Mouse (Mus musculus) kidney, adult 2 months (tissue): ENCODE measurements around the gene Rnf157. TPM values are rescaled to one million over a fixed set of nuclear protein-coding genes. Genes with fewer than 3 reads are reported as not detected.

Experiments used
- DNase-seq: peaks from one replicate; pipeline ENCODE4 v3.0.0; 2021
- H3K27ac ChIP-seq: fragments of 200-500 bp; 2 replicates; pipeline ENCODE4 v1.5.1; 2012; ENCODE audit warnings: low read depth, low read length, control low read depth, inconsistent platforms; ENCODE audit not compliant: insufficient read depth
- H3K27me3 ChIP-seq: fragments of 200-500 bp; replicated peaks from 2 replicates; pipeline ENCODE4 v1.6.1; 2012; ENCODE audit warnings: mild to moderate bottlenecking, moderate library complexity, low read length, inconsistent platforms; ENCODE audit not compliant: control insufficient read depth, insufficient read depth
- H3K36me3 ChIP-seq: fragments of 200-500 bp; 2 replicates; pipeline ENCODE4 v1.6.1; 2012; ENCODE audit warnings: mild to moderate bottlenecking, moderate library complexity, low read length, inconsistent platforms; ENCODE audit not compliant: control insufficient read depth, insufficient read depth
- H3K4me1 ChIP-seq: fragments of 200-500 bp; 2 replicates; pipeline ENCODE4 v1.6.1; 2011; ENCODE audit warnings: low read length; ENCODE audit not compliant: control insufficient read depth, insufficient read depth
- H3K4me3 ChIP-seq: fragments of 200-500 bp; 2 replicates; pipeline ENCODE4 v1.5.1; 2011; ENCODE audit warnings: mild to moderate bottlenecking, low read depth, low read length, control low read depth; ENCODE audit not compliant: insufficient read depth
- CTCF ChIP-seq: fragments of 200-500 bp; conservative IDR thresholded peaks from 2 replicates; pipeline ENCODE4 v1.5.1; 2011; ENCODE audit warnings: low read depth, mild to moderate bottlenecking, control low read depth, low read length, moderate library complexity, mixed read lengths; ENCODE audit not compliant: insufficient read depth, insufficient read length
- POLR2A ChIP-seq: fragments of 200-500 bp; IDR thresholded peaks from one replicate; pipeline ENCODE4 v1.6.1; 2011; ENCODE audit warnings: low read depth, low read length, control low read depth
- WGBS: fragments of 180-500 bp; shearing (Covaris S2); methylation state at CpG from one replicate; pipeline ENCODE4 v1.1.7; 2018; 5-methylcytosine and 5-hydroxymethylcytosine counted together
- polyA plus RNA-seq: library from polyadenylated mRNA; depleted of rRNA; stranded (reverse); fragments of >200 nt; gene quantifications from 2 replicates; pipeline ENCODE4 v1.2.3, GENCODE M21; 2012

The Rnf157 gene
- polyA plus RNA-seq, 1 experiment = 2.9 TPM

GRCm38 (mm10) chr11:116371894-116372450 lies 40.9 kb downstream of the Rnf157 start:
- WGBS = 96% methylated on average over 4 of the region's 4 CpGs
- no peaks in the 10 kb centered on the region for H3K4me1 ChIP-seq
- no peaks in the 10 kb centered on the region for H3K27me3 ChIP-seq
- no peak overlapping the region for H3K27ac ChIP-seq
- no peaks in the 10 kb centered on the region for H3K36me3 ChIP-seq
- H3K4me3 ChIP-seq = no peak overlapping the region
- TF ChIP-seq POLR2A (no peak), CTCF (no peak)
- DNase-seq = no peak

GRCm38 (mm10) chr11:116369633-116370032 lies 43.2 kb downstream of the Rnf157 start:
- 66% methylated on average over 5 of the region's 5 CpGs for WGBS
- DNase-seq = peak; percentile 16
- no peak for TF ChIP-seq CTCF
- no peak for TF ChIP-seq POLR2A
- no peaks in the 10 kb centered on the region for H3K36me3 ChIP-seq
- no peak overlapping the region for H3K4me3 ChIP-seq
- no peaks in the 10 kb centered on the region for H3K4me1 ChIP-seq
- no peaks in the 10 kb centered on the region for H3K27me3 ChIP-seq
- H3K27ac ChIP-seq = no peak overlapping the region; the same call in 1 of the 2 replicates

- H3K36me3 ChIP-seq = no peaks in the 10 kb centered on the region
- no peak overlapping the region for H3K4me3 ChIP-seq
- WGBS = 87% methylated on average over 14 of the region's 14 CpGs
- TF ChIP-seq POLR2A (no peak), CTCF (no peak)
- no peaks in the 10 kb centered on the region for H3K4me1 ChIP-seq
- no peak for DNase-seq
- peak overlapping the region; percentile 24; the same call in 1 of the 2 replicates for H3K27ac ChIP-seq
- no peaks in the 10 kb centered on the region for H3K27me3 ChIP-seq
Measured at GRCm38 (mm10) chr11:116369051-116369450, 43.8 kb downstream of the Rnf157 start.

GRCm38 (mm10) chr11:116368116-116368515 lies 44.7 kb downstream of the Rnf157 start:
- peak; percentile 97 for TF ChIP-seq CTCF
- TF ChIP-seq POLR2A = no peak
- 29% methylated on average over 9 of the region's 9 CpGs for WGBS
- no peaks in the 10 kb centered on the region for H3K4me1 ChIP-seq
- peak; percentile 92 for DNase-seq
- no peaks in the 10 kb centered on the region for H3K27me3 ChIP-seq
- no peak overlapping the region for H3K27ac ChIP-seq
- no peaks in the 10 kb centered on the region for H3K36me3 ChIP-seq
- no peak overlapping the region for H3K4me3 ChIP-seq

GRCm38 (mm10) chr11:116366647-116367046 lies 46.2 kb downstream of the Rnf157 start:
- H3K27ac ChIP-seq = no peak overlapping the region
- H3K27me3 ChIP-seq = no peaks in the 10 kb centered on the region
- no peak for TF ChIP-seq POLR2A
- no peak for TF ChIP-seq CTCF
- no peak for DNase-seq
- H3K4me3 ChIP-seq = no peak overlapping the region
- WGBS = 91% methylated on average over 1 of the region's 1 CpGs
- no peaks in the 10 kb centered on the region for H3K4me1 ChIP-seq
- no peaks in the 10 kb centered on the region for H3K36me3 ChIP-seq

GRCm38 (mm10) chr11:116366124-116366523 lies 46.7 kb downstream of the Rnf157 start:
- Histone ChIP-seq H3K36me3 (no peaks in the 10 kb centered on the region), H3K27me3 (no peaks in the 10 kb centered on the region), H3K27ac (no peak overlapping the region), H3K4me3 (no peak overlapping the region), H3K4me1 (no peaks in the 10 kb centered on the region)
- 94% methylated on average over 2 of the region's 2 CpGs for WGBS
- no peak for TF ChIP-seq POLR2A
- TF ChIP-seq CTCF = no peak
- DNase-seq = no peak

GRCm38 (mm10) chr11:116365432-116365831 lies 47.4 kb downstream of the Rnf157 start:
- DNase-seq = no peak
- WGBS = 61% methylated on average over 13 of the region's 13 CpGs
- Histone ChIP-seq H3K36me3 (no peaks in the 10 kb centered on the region), H3K4me1 (no peaks in the 10 kb centered on the region), H3K27me3 (no peaks in the 10 kb centered on the region), H3K4me3 (no peak overlapping the region), H3K27ac (no peak overlapping the region)
- TF ChIP-seq POLR2A = no peak
- no peak for TF ChIP-seq CTCF
